ENCODE assay signal across 19 mouse cellular contexts in genomic region chr7:134862000-134862399, GRCm38 (mm10).
DNase-seq lines count a peak whose midpoint lies in the region; ATAC-seq and TF ChIP-seq lines count a peak whose summit lies in the region.
"Had no signal": no experiment of that assay in that cellular context is flagged by ENCODE, and none has a peak within 500 bp of the region (broad histone marks: within the 10 kb centered on the region; RNA-seq: fewer than 3 reads in every experiment).

No protein-coding gene starts in this region.

- no peaks in the 10 kb centered on the region for H3K9me3 ChIP-seq in forebrain, embryonic 13.5 days (replicated peaks)
- no peaks in the 10 kb centered on the region for H3K9me3 ChIP-seq in forebrain, embryonic 15.5 days
- H3K9me3 ChIP-seq in midbrain, embryonic 13.5 days, result no peaks in the 10 kb centered on the region
- no peaks in the 10 kb centered on the region for H3K9me3 ChIP-seq in midbrain, postnatal 0 days (ENCODE audit: low read length)
- H3K9me3 ChIP-seq: embryonic facial prominence, embryonic 15.5 days; heart, embryonic 12.5 days; hindbrain, embryonic 15.5 days had no signal

- peak; percentile 24; the same call in 1 of the 2 replicates for ATAC-seq in forebrain, embryonic 13.5 days
- ATAC-seq in forebrain, embryonic 15.5 days (replicated peaks), result no peak
- peak; percentile 72; the same call in 1 of the 2 replicates for ATAC-seq in midbrain, embryonic 13.5 days
- ATAC-seq in midbrain, postnatal 0 days (ENCODE audit: low FRiP score), result no peak

- H3K4me1 ChIP-seq in forebrain, embryonic 13.5 days, result peaks cover 4% of the 10 kb centered on the region; the same call in 1 of the 2 replicates
- H3K4me1 ChIP-seq in forebrain, embryonic 15.5 days, result peaks cover 3% of the 10 kb centered on the region; the same call in 1 of the 2 replicates
- 0 out of 2 replicates have a peak, but pooled peaks cover 7% of the 10 kb centered on the region for H3K4me1 ChIP-seq in midbrain, embryonic 13.5 days (replicated peaks)
- no peaks in the 10 kb centered on the region for H3K4me1 ChIP-seq in midbrain, postnatal 0 days (ENCODE audit: insufficient read depth, low read length)
- H3K4me1 ChIP-seq: embryonic facial prominence, embryonic 15.5 days; heart, embryonic 12.5 days; hindbrain, embryonic 15.5 days had no signal

- no peak for TF ChIP-seq CTCF in midbrain, postnatal 0 days (IDR thresholded peaks at IDR 0.05)
- TF ChIP-seq CTCF in brain, embryonic 14.5 days (IDR thresholded peaks at IDR 0.05; ENCODE audit: borderline replicate concordance, extremely low read depth, insufficient read depth, insufficient read length), result no peak

- H3K4me2 ChIP-seq in forebrain, embryonic 13.5 days, result no peak overlapping the region
- H3K4me2 ChIP-seq in forebrain, embryonic 15.5 days (replicated peaks), result no peak overlapping the region
- H3K4me2 ChIP-seq in midbrain, embryonic 13.5 days (replicated peaks), result no peak overlapping the region
- no peak overlapping the region for H3K4me2 ChIP-seq in midbrain, postnatal 0 days (ENCODE audit: low read depth, low read length, poor library complexity, severe bottlenecking)
- H3K4me2 ChIP-seq: embryonic facial prominence, embryonic 15.5 days; heart, embryonic 12.5 days; hindbrain, embryonic 15.5 days had no signal

- no peaks in the 10 kb centered on the region for H3K27me3 ChIP-seq in forebrain, embryonic 13.5 days
- no peaks in the 10 kb centered on the region for H3K27me3 ChIP-seq in forebrain, embryonic 15.5 days
- no peaks in the 10 kb centered on the region for H3K27me3 ChIP-seq in midbrain, embryonic 13.5 days
- H3K27me3 ChIP-seq in midbrain, postnatal 0 days (ENCODE audit: insufficient read depth, low read length), result no peaks in the 10 kb centered on the region
- H3K27me3 ChIP-seq: embryonic facial prominence, embryonic 15.5 days; heart, embryonic 12.5 days; hindbrain, embryonic 15.5 days had no signal

- peak; percentile 13 to 25 for DNase-seq in layer of hippocampus, postnatal 10 days (ENCODE audit: low spot score in 2 of 2)
- no peak for DNase-seq in layer of hippocampus, adult 9-10 months (ENCODE audit: low spot score)
- no peak for DNase-seq in midbrain, postnatal 0 days (ENCODE audit: low spot score)
- DNase-seq in brain, embryonic 14.5 days (ENCODE audit: low read depth), result peak; percentile 68
- DNase-seq in cerebellum, postnatal 25 days, result no peak
- DNase-seq: adrenal gland, postnatal 14 days; cerebellum, adult 2 months; cerebellum, postnatal 10 days; embryo, embryonic 11 days; gastrocnemius, adult 2 months; gastrocnemius, postnatal 25 days; heart, postnatal 36 days had no signal

- H3K9ac ChIP-seq in forebrain, embryonic 13.5 days, result no peak overlapping the region
- H3K9ac ChIP-seq in forebrain, embryonic 15.5 days (replicated peaks), result no peak overlapping the region
- no peak overlapping the region for H3K9ac ChIP-seq in midbrain, embryonic 13.5 days (replicated peaks)
- H3K9ac ChIP-seq in midbrain, postnatal 0 days (replicated peaks; ENCODE audit: low read length, poor library complexity, severe bottlenecking), result no peak overlapping the region
- H3K9ac ChIP-seq: embryonic facial prominence, embryonic 15.5 days; heart, embryonic 12.5 days; hindbrain, embryonic 15.5 days had no signal

- WGBS in forebrain, embryonic 13.5 days, result 60% methylated on average over 6 of the region's 6 CpGs
- WGBS in forebrain, embryonic 15.5 days, result 65% methylated on average over 6 of the region's 6 CpGs
- WGBS in midbrain, embryonic 13.5 days, result 46% methylated on average over 6 of the region's 6 CpGs
- 41% methylated on average over 6 of the region's 6 CpGs for WGBS in midbrain, postnatal 0 days

- no peaks in the 10 kb centered on the region for H3K36me3 ChIP-seq in forebrain, embryonic 13.5 days (ENCODE audit: poor library complexity, severe bottlenecking)
- no peaks in the 10 kb centered on the region for H3K36me3 ChIP-seq in forebrain, embryonic 15.5 days
- no peaks in the 10 kb centered on the region for H3K36me3 ChIP-seq in midbrain, embryonic 13.5 days
- no peaks in the 10 kb centered on the region for H3K36me3 ChIP-seq in midbrain, postnatal 0 days (ENCODE audit: insufficient read depth, low read length)
- H3K36me3 ChIP-seq: embryonic facial prominence, embryonic 15.5 days; hindbrain, embryonic 15.5 days had no signal

- TF ChIP-seq POLR2A in brain, embryonic 14.5 days (IDR thresholded peaks at IDR 0.05; ENCODE audit: borderline replicate concordance, extremely low read depth, insufficient read depth, insufficient read length, poor library complexity, severe bottlenecking), result no peak

- no peak overlapping the region for H3K27ac ChIP-seq in forebrain, embryonic 13.5 days
- H3K27ac ChIP-seq in forebrain, embryonic 15.5 days (replicated peaks), result no peak overlapping the region
- H3K27ac ChIP-seq in midbrain, embryonic 13.5 days, result no peak overlapping the region
- H3K27ac ChIP-seq in midbrain, postnatal 0 days (ENCODE audit: low read depth, low read length), result no peak overlapping the region
- H3K27ac ChIP-seq: embryonic facial prominence, embryonic 15.5 days; gastrocnemius, adult 2 months; hindbrain, embryonic 15.5 days had no signal

- no peak overlapping the region for H3K4me3 ChIP-seq in forebrain, embryonic 13.5 days
- H3K4me3 ChIP-seq in forebrain, embryonic 15.5 days, result no peak overlapping the region
- H3K4me3 ChIP-seq in midbrain, embryonic 13.5 days (replicated peaks), result no peak overlapping the region
- H3K4me3 ChIP-seq in midbrain, postnatal 0 days (ENCODE audit: low read depth, low read length), result no peak overlapping the region
- H3K4me3 ChIP-seq: embryonic facial prominence, embryonic 15.5 days; erythroblast, embryonic 14.5 days; gastrocnemius, adult 2 months; heart, embryonic 12.5 days; hindbrain, embryonic 15.5 days had no signal

Comparison
In these comparisons a context has a peak if more than half of its experiments do, and no peak if none do; other contexts are left out.
1. ATAC-seq: peak in forebrain, embryonic 13.5 days (single experiment) and midbrain, embryonic 13.5 days (single experiment); none in forebrain, embryonic 15.5 days (single experiment) and midbrain, postnatal 0 days (single experiment).
2. DNase-seq: peak in layer of hippocampus, postnatal 10 days (2 of 2) and brain, embryonic 14.5 days (single experiment); none in layer of hippocampus, adult 9-10 months (single experiment), midbrain, postnatal 0 days (single experiment) and cerebellum, postnatal 25 days (0 of 2).